16 mouse cellular contexts compared by ENCODE assay signal in genomic region chr6:88964911-88965310, GRCm38 (mm10).
DNase-seq lines count a peak whose midpoint lies in the region; ATAC-seq and TF ChIP-seq lines count a peak whose summit lies in the region.
"Had no signal": no experiment of that assay in that cellular context is flagged by ENCODE, and none has a peak within 500 bp of the region (broad histone marks: within the 10 kb centered on the region; RNA-seq: fewer than 3 reads in every experiment).

No protein-coding gene starts in this region.

- no peak overlapping the region for H3K4me3 ChIP-seq in cortical plate, adult 2 months (ENCODE audit: insufficient read depth, low read length)
- no peak overlapping the region for H3K4me3 ChIP-seq in embryonic fibroblast, embryonic 13.5 days (ENCODE audit: insufficient read depth, low read length)
- no peak overlapping the region for H3K4me3 ChIP-seq in midbrain, embryonic 11.5 days (ENCODE audit: low read depth, low read length)
- H3K4me3 ChIP-seq in liver, embryonic 11.5 days (ENCODE audit: low read depth, low read length), result no peak overlapping the region
- H3K4me3 ChIP-seq: heart, embryonic 10.5 days; limb, embryonic 15.5 days had no signal

- TF ChIP-seq POLR2A in cortical plate, adult 2 months (IDR thresholded peaks at IDR 0.05; ENCODE audit: extremely low read depth, insufficient read depth, low read length), result no peak
- no peak for TF ChIP-seq POLR2A in embryonic fibroblast, embryonic 13.5 days (IDR thresholded peaks at IDR 0.05; ENCODE audit: low read depth, low read length)

- no peaks in the 10 kb centered on the region for H3K36me3 ChIP-seq in midbrain, embryonic 11.5 days (ENCODE audit: control insufficient read depth, insufficient read depth, low read length)
- H3K36me3 ChIP-seq in liver, embryonic 11.5 days (ENCODE audit: control insufficient read depth, insufficient read depth, low read length), result no peaks in the 10 kb centered on the region
- H3K36me3 ChIP-seq: heart, embryonic 10.5 days; limb, embryonic 15.5 days had no signal

- H3K4me2 ChIP-seq in midbrain, embryonic 11.5 days, result no peak overlapping the region
- H3K4me2 ChIP-seq in liver, embryonic 11.5 days, result no peak overlapping the region
- H3K4me2 ChIP-seq: limb, embryonic 15.5 days had no signal

- no peak for ATAC-seq in midbrain, embryonic 11.5 days (ENCODE audit: low FRiP score)
- no peak for ATAC-seq in liver, embryonic 11.5 days (replicated peaks; ENCODE audit: low FRiP score)

- H3K27ac ChIP-seq in cortical plate, adult 2 months (ENCODE audit: insufficient read depth, low read length), result 0 out of 2 replicates have a peak overlapping the region, but pooled peaks have one; percentile 32
- peak overlapping the region; percentile 59; the same call in 1 of the 2 replicates for H3K27ac ChIP-seq in embryonic fibroblast, embryonic 13.5 days (ENCODE audit: insufficient read depth, low read length)
- H3K27ac ChIP-seq in midbrain, embryonic 11.5 days (ENCODE audit: low read depth, low read length), result no peak overlapping the region
- no peak overlapping the region for H3K27ac ChIP-seq in liver, embryonic 11.5 days (ENCODE audit: low read depth, low read length)
- H3K27ac ChIP-seq: heart, embryonic 10.5 days; limb, embryonic 15.5 days; macrophage had no signal

- no peaks in the 10 kb centered on the region for H3K27me3 ChIP-seq in midbrain, embryonic 11.5 days (ENCODE audit: control insufficient read depth, insufficient read depth, low read length)
- no peaks in the 10 kb centered on the region for H3K27me3 ChIP-seq in liver, embryonic 11.5 days (replicated peaks; ENCODE audit: control insufficient read depth, insufficient read depth, low read length)
- H3K27me3 ChIP-seq: limb, embryonic 15.5 days had no signal

- no peak for TF ChIP-seq CTCF in cortical plate, adult 2 months (IDR thresholded peaks at IDR 0.05; ENCODE audit: extremely low read depth, insufficient read depth, low read length)
- no peak for TF ChIP-seq CTCF in embryonic fibroblast, embryonic 13.5 days (IDR thresholded peaks at IDR 0.05; ENCODE audit: borderline replicate concordance, insufficient read depth, low read length)

- 88% methylated on average over 6 of the region's 6 CpGs for WGBS in midbrain, embryonic 11.5 days
- WGBS in liver, embryonic 11.5 days, result 74% methylated on average over 6 of the region's 6 CpGs

- H3K9ac ChIP-seq in midbrain, embryonic 11.5 days (ENCODE audit: low read length), result 0 out of 2 replicates have a peak overlapping the region, but pooled peaks have one; percentile 39
- H3K9ac ChIP-seq in liver, embryonic 11.5 days (ENCODE audit: low read depth, low read length), result no peak overlapping the region
- H3K9ac ChIP-seq: limb, embryonic 15.5 days had no signal

- no peaks in the 10 kb centered on the region for H3K9me3 ChIP-seq in midbrain, embryonic 11.5 days (ENCODE audit: control insufficient read depth, low read length)
- no peaks in the 10 kb centered on the region for H3K9me3 ChIP-seq in liver, embryonic 11.5 days (ENCODE audit: control insufficient read depth, low read length)
- H3K9me3 ChIP-seq: heart, embryonic 10.5 days; limb, embryonic 15.5 days had no signal

- H3K4me1 ChIP-seq in cortical plate, adult 2 months (ENCODE audit: control insufficient read depth, insufficient read depth, low read length), result peaks cover 12% of the 10 kb centered on the region
- H3K4me1 ChIP-seq in embryonic fibroblast, embryonic 13.5 days (ENCODE audit: control insufficient read depth, insufficient read depth, low read length), result peaks cover 24% of the 10 kb centered on the region
- peaks cover 17% of the 10 kb centered on the region for H3K4me1 ChIP-seq in midbrain, embryonic 11.5 days (ENCODE audit: control insufficient read depth, insufficient read depth, low read length)
- H3K4me1 ChIP-seq in liver, embryonic 11.5 days (replicated peaks; ENCODE audit: control insufficient read depth, insufficient read depth, low read length), result no peaks in the 10 kb centered on the region

- peak; percentile 68 to 83 for DNase-seq in layer of hippocampus, adult 18-20 months (ENCODE audit: low spot score in 2 of 2)
- DNase-seq in layer of hippocampus, postnatal 25 days (ENCODE audit: extremely low spot score in 1 of 2, low spot score in 1 of 2), result no peak
- DNase-seq in midbrain, embryonic 11.5 days (ENCODE audit: low spot score, missing footprints), result peak; percentile 86
- no peak for DNase-seq in urinary bladder, postnatal 36 days (ENCODE audit: low spot score in 2 of 2)
- DNase-seq in liver, embryonic 11.5 days (ENCODE audit: low spot score), result no peak
- DNase-seq: cerebellum, adult 11-12 months; heart, postnatal 4 days; kidney, adult 11 months; kidney, postnatal 36 days; lung, adult 2 months; thymus, postnatal 14 days had no signal

Comparison
In these comparisons a context has a peak if more than half of its experiments do, and no peak if none do; other contexts are left out.
1. DNase-seq: peak in layer of hippocampus, adult 18-20 months (2 of 2) and midbrain, embryonic 11.5 days (single experiment); none in layer of hippocampus, postnatal 25 days (0 of 2), urinary bladder, postnatal 36 days (0 of 2) and liver, embryonic 11.5 days (single experiment).
2. H3K27ac ChIP-seq: peak in cortical plate, adult 2 months (single experiment) and embryonic fibroblast, embryonic 13.5 days (single experiment); none in midbrain, embryonic 11.5 days (single experiment) and liver, embryonic 11.5 days (single experiment).